Mouse (Mus musculus) embryo, embryonic 9.5 days (tissue): ENCODE measurements around the gene Pycr1.

Experiments used
- DNase-seq: peaks from one replicate; pipeline ENCODE4 v3.0.0-alpha.2; 2017; ENCODE audit errors: extremely low spot score

The Pycr1 gene

DNA sequence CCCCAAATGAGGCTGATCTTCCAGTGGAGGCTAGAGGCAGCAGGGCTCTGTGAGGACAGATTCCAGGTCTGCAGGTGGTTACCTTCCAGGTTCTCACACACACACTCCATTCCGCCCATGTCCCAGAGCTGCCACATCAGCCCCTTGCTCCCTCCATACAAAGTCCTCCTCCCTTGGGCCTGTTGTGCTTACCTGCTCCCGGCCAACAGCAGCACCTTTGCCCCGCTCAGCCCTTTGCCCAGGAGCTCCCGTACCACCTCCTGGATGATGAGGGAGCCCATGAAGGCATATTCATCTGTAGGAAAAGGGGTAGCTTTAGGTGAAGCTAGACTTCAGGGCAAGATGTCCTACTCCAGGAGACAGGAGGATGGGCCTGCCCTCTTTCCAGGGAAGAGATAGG is 13.7 kb upstream of the Pycr1 start:
- no peak for DNase-seq

DNA sequence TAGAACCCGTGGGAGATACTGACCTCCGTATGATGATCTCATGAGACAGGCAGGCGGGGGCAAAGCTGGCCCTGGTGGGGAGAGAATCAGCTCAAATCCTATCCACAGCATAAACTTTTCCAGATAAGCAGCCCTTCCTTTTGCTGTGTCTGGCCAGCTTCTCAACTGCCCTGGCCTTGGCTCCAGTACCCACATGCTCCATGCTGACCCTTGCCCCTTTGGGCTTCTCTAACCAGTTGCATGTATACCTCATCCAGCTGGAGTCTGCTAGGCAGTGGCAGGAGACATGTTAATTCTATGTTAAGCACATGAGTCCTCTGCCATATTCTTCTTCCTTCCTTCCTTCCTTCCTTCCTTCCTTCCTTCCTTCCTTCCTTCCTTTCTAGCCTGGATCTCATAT is 11.2 kb upstream of the Pycr1 start:
- DNase-seq, result no peak

GRCm38 (mm10) chr11:120651872-120652271 is 8.3 kb upstream of the Pycr1 start:
- DNase-seq, result no peak

DNA sequence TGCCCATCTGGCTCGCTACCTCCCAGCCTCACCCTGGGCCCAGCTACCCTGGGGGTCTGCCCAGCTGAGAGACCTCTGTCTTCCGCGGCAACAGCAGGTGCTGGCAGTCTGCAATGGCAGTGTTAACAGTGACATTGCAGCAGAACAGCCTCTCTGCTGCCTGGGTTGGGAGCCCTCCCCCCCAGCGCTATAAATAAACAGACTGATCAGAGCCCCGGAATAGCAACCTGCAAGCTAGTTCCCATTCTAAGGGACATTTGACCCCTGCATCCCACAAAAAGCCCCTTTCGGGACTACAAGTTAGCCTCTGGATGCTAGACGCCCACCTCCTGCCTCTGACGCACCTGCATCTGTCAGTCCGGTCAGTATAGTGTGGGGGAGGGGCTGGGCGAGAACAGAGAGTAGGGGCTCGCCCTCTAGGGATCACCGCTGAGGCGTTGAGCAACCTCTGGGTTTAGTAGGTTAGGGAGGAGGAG is 4.5 kb upstream of the Pycr1 start, which contains the start of gene Myadml2:
TSS of gene Myadml2 (minus strand) at position 158 of the 476 bp plus-strand sequence.
- DNase-seq, result peak; percentile 52

- DNase-seq, result no peak
Observed at GRCm38 (mm10) chr11:120647047-120647830, 3.7 kb upstream of the Pycr1 start.

- DNase-seq, result no peak
Observed at GRCm38 (mm10) chr11:120642939-120643600, 499 bp downstream of the Pycr1 start.

GRCm38 (mm10) chr11:120641869-120642268 is 1.7 kb downstream of the Pycr1 start:
- no peak for DNase-seq

DNA sequence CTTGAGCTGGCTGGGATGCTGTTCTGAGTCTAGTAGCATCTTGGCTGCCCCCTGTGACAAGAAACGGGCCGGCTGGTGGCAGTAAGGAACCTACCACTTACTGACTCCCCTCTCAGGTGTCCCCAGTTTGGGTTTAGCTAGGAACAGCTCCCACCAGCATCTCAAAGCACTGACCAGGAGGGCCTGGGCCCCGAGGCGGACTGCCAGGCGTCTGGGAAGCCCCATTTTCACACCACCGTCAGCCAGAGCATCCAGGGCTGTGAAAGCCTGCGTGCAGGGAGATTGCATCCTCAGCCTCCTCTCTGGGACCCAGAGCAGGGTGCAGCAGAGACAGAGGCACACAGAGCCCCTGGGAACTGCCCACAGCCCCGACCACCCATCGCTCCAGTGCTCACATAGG is 2.3 kb downstream of the Pycr1 start:
- DNase-seq, result no peak

DNA sequence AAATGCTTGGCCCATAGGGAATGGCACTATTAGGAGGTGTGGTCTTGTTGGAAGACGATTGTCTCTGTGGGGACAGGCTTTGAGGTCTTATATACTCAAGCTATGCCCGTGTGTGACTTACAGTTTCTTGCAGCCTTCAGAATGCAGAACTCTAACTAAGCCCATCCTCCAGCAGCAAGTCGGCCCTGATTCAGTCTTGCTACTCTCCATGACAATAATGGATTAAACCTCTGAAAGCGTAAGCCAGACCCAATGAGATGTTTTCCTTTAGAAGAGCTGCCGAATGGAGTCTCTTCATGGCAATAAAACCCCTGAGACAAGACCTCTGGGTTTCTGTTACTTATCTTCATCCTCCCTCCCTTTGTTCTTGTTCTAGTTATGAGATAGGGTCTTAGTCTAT is 8.8 kb downstream of the Pycr1 start:
- DNase-seq, result no peak

GRCm38 (mm10) chr11:120633520-120634343 is 9.8 kb downstream of the Pycr1 start, which contains the start of gene Mafg:
TSS of gene Mafg (minus strand) at chr11:120633600.
- DNase-seq, result peak; percentile 94

DNA sequence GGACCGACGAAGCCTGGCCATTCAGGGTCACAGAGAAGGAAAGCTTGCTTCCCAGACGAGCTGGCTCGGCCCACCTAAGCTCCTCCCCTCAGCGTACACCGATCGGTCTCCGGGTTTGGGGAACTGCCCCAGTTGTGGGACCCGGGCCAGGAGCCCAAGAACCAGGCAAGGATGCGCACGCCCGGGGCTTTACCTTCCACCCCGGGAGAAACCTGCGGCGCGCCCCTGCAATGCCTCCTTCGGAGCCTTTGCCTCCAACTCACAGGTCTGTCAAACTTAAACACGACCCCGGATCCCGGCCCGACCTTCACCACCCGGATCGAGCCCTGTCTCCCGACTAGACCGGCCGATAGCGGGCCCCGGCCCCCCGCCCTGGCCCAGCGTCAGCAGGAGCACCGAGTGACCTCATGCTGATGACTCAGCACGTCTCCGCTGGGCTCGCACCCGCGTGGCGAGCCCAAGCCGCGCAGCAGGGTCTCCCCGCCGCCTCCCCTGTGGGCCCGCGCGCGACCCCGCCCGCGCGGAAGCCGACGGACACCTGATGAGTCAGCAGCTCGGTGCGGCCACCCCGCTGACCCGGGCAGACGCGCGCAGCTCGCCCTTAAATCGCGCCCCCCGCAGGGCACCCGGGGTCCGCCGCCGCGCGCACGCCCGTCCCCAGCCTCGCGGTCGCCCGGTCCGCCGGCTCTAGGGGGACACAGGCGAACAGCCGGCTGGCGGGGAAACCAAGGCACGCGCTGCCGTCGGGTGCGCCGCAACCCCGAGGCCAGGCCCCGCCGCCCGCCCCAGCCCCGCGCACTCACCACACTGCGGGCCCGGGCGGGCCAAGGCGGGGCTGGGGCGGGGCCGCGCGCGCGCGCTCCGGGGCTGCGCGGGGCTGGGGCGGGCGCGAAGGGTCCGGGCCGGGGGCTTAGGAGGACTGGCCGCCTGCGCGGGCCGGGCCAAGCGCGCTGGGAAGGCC is 10.7 kb downstream of the Pycr1 start:
- DNase-seq, result peak; percentile 71

DNA sequence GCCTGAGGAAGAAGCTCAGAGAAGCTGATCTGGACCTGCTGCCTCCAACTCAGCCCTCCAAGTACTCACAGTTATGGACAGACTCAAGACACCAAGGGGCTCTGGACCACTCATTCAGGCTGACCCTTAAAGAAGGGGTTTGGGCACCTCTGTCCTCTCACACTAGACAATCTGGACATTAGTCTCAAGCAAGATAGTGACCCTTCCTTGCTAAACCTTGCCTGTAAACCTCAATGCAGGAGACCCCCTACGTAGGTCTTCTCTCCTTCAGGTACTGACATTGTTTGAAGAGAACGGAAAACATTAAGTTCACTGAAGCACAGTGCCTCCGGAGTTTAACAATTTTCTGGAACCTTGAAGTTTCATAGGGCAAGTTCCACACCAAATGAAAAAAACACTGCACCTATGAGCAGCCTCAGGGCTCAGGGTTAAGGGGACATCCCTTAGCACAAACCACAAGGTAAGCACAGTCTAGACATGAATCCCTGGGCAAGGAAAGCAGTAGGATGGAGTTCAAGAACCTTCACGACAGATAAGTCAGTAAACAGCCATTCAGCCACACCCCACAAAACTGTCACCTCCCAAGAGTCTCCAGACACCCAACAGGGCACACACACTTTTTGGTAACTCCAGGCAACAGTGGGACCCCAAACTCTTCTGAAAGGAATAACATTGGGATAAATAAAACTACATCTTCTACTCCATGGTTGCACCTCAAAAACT is 11.7 kb downstream of the Pycr1 start:
- no peak for DNase-seq

- no peak for DNase-seq
Observed at GRCm38 (mm10) chr11:120630881-120631725, 12.5 kb downstream of the Pycr1 start.

GRCm38 (mm10) chr11:120630401-120630871 is 13.1 kb downstream of the Pycr1 start:
- no peak for DNase-seq

- no peak for DNase-seq
Observed at GRCm38 (mm10) chr11:120629911-120630310, 13.7 kb downstream of the Pycr1 start.

GRCm38 (mm10) chr11:120629341-120629730 is 14.2 kb downstream of the Pycr1 start:
- no peak for DNase-seq

- no peak for DNase-seq
Observed at GRCm38 (mm10) chr11:120628601-120629340, 14.8 kb downstream of the Pycr1 start.

GRCm38 (mm10) chr11:120627468-120628300 is 15.9 kb downstream of the Pycr1 start:
- DNase-seq, result no peak
